Mouse (Mus musculus) thymus, adult 18-20 months (tissue): ENCODE data around the gene Ddx3x.
"Not testable (repeated sequence)": the region's sequence is repeated elsewhere in the genome, so short reads cannot be mapped to it uniquely, and the experiment has no call there.

Experiments
- DNase-seq, 2 experiments: peaks; one replicate each; pipeline ENCODE4 v3.0.0; 2022; ENCODE audit warnings: mixed read lengths in 2 of 2

Gene Ddx3x

GRCm38 (mm10) chrX:13281329-13282088, 739 bp downstream of the Ddx3x start:
- peak; percentile 16 to 35 for DNase-seq

DNA sequence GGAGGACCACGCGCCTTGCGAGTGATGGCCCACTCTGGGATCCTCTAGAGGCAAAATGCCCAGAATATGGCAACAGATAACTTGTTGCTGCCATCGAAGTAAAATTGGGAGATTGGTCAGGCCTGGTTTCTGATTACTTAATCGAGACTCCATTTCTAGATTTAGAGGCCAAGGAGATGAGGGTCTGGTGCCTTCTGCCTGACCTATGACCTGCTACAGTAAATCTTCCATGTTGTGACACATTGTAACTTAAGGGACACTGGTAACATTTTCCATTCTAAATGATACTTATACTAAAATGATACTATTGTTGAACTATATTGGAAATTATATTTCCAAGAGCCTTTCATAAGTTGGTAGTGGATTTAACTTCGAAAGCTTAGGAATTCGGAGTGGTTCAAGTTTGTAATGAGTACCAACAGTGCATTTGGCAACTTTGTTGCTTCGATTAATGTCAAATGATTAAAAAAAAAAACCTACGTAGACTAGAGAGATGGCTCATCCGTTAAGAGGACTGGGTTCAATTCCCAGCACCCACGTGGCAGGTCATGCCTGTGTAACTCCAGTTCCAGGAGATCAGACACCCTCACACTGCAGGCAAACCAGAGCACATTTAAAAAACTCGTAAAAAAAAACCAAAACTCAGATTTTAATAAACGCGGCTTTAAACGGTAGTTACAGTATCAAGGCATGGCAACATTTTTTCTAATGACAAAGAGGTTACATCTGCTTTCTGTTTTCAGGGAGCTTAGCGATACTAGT, 1.5 kb downstream of the Ddx3x start:
- DNase-seq: no peak

GRCm38 (mm10) chrX:13285772-13286171, 5.0 kb downstream of the Ddx3x start:
- DNase-seq: no peak

DNA sequence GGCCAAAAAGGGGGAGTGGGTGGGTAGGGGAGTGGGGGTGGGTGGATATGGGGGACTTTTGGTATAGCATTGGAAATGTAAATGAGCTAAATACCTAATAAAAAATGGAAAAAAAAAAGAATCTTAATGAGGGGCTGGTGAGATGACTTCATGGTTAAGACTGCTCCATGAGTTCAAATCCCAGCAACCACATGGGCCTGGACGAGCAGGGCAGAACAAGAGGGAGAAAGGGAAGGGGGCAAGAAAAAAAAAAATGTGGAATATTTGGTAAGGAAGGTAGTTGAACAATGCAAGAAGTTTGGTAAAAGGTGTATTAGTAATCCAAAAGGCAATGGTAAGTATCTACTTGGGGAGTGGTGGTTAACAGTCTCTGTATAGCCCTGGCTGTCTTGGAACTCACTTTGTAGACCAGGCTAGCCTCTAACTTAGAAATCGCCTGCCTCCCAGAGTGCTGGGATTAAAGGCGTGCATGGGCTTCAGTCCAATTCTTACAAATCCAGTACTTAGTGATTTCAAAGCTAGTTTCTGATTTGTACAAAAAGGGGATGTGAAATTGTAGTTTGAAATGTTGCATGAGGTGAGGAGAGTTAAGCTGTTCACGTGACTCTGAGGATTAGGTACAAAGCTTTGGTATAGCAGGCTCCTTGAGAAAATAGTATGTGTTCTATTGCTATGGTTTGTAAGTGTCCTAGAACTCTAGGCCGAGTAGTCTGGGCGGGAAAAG, 13.9 kb downstream of the Ddx3x start:
- no peak for DNase-seq

DNA sequence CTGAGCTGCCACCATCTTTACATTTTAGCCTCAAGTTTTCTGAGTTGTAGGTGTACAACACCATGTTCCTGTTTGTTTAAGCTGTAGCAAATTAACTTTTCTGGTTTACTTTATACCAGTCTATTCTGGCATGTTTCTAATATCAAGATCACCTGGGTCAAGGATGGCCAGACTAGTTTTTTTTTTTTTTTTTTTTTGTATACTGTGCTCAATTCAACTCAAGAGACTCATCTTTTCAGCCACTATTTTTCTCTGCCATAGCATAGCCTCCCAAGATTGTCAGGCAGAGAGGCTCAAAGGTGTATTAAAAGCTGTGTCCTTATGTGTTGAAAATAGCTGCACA, 14.4 kb downstream of the Ddx3x start:
- DNase-seq: no peak

DNA sequence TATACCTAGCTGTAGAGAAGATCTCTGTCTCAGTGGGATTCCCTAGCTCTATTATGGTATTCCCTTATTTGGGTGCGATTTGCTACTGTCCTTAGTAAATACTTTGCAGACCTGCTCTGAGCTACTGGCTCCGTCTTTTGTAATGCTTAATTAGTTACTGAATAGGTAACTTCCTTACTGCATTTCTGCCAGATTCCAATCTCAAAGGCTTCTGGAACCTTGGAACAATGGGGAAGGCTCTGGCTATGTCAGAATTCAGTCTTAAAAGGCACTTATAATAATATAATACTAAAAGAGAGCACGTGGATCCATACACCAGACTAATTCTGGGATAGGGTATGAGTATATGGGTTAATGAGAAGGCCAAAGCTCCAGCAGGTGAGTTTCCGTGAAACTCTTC, 15.5 kb downstream of the Ddx3x start:
- not testable (repeated sequence) for DNase-seq

- no peak for DNase-seq
These were observed 25.4 kb downstream of the Ddx3x start for GRCm38 (mm10) chrX:13306190-13306589.

DNA sequence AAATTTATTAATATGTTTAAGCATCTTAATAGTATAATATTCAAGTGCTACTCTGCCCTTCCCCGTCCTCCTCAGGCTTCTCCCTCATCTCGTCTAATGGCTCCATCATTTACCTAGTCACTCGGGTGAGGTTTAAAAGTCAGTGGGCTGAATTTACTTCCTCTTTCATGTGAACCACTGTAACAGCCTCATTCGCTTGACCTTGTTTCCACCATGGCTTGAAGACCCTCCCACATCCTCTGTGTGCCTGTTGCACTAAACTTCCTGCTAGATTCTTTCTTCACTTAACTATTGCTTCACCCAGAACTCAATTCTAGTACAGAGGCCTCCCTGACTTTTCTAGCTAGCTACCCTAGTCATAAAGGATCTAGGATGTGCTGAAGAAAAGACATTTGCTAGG, 30.6 kb downstream of the Ddx3x start:
- peak; percentile 16 to 64 for DNase-seq

DNA sequence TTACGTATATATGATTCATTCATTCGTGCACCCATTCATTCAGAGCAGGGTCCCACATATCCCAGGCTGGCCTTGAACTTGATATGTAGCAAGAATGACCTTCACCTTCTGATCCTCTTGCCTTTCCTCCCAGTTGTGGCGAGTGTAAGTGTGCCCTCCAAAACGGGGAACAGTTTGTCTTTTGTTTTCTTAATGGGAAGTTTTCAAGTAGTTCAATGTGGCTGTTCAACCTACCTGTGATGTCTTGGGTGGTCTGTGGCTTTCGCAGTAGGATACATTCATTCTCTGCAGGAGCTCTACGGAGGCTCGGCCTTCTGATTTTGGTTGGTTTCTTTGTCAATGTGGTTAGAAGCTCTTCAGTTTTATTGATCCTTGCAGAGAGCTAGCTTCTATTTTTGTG, 48.8 kb downstream of the Ddx3x start:
- DNase-seq: no peak
